Mouse (Mus musculus): ENCODE data around the gene P2ry14.

The P2ry14 gene

DNA sequence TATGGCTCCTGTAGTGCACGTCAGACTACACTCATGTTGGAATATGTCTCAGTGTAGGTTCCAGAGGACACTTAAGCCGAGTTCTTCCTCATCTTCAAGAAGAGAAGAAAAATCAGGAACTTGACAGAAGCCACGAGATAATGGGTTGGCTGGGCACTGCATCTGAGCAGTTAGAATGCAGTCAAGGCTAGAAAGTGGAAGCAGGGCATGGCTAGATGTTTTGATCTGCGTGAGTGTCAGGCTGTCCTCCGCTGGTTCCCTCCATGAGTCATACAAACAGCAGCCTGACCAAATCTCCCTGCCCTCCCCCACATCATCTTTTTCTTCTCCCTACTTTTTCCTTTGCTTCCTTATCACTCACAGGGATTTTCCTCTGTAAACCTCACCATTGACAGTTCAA lies at the start of gene P2ry14:
Gene P2ry14, minus strand, starts transcription at position 195 of the 400 bp plus-strand sequence.
- DNase-seq: peak; percentile 94

DNA sequence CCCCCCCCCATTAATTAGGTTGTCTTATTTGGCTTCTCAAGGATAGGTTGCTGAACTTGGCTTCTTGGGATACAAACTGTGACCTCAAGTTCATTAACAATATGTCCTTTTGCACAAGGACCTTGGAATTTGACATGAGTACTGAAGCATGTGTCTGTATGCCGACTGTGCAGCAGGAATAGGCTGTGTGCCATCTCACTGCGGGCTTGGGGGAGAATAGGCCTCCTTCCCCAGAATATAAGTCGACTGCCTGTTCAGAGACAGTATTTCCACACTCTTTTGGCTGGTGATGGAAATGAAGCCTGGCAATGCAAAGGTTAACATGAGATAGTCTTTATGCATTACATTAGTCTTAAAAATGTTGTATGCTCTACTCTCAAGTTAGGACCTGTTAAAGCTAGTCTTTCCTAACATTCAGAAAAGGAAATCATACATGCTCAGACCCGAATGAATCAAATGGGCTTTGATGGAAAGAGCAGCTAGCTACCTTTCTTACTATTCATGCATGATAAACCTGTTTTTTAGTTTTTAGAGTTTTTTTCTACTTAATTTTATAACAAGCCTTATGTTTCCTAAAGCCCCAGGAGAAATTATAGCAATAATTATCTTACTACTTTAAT lies 44.0 kb upstream of the P2ry14 start:
- peak; percentile 30 for DNase-seq

DNA sequence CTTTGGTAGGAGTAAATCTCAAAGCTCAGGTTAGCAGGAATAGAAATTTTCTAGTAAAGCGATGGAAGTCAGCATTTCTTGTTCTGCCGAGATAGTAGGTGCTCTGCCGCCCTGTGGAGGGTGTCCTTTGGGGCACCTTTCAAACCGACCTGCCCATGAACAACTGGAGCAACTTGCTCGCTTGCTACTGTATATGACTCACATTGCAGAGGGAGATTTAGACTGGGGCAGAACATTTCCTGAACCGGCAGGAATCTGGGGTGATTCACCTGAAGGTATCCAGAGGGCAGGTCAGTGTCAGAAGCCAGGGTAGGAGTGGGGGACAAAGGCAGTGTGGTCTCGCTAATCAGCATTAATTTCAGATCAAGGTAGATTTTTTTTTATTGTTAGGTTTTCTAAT lies 41.5 kb upstream of the P2ry14 start, which contains the start of gene Gpr87:
Gene Gpr87, minus strand, starts transcription at position 167 of the 400 bp plus-strand sequence.
- DNase-seq: peak; percentile 68

DNA sequence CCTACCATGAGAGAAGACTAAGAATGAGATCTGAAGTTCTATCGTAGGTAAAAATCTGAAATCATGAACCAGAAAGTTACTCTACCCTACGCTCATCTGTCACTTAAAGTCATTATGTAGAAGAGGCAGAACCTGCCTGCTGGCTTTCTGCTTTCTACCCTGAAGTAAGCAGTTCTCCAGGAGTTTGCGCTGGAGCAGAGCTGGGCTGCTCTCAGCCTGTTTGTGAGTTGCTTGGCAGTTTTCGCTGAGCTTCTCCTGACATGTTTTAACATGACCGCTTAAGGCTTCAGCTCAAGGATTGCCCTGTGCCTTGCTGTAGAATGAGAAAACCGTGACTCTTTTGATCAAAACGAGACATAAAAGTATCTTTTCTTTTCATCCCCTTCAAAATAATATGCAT lies 40.7 kb upstream of the P2ry14 start:
- no peak for DNase-seq

DNA sequence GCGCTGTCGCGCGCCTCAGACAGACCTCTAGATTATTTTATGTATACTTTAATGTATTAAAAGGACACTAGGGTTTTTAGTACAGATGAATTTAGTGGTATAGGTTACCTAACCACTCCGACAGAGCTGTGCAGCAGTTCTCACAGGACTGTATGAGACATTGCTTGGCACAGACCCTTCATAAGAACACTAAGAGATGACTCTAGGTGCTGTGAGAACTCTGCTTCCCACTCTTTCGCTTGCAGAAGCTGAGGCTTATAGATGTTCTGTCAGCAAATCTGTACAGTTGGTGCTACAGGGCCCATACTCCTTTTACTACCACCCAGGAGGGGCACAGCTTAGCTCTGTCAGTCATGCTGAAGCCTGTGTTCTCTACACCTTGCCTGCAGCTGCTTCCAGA lies 38.3 kb upstream of the P2ry14 start:
- peak; percentile 57 for DNase-seq

DNA sequence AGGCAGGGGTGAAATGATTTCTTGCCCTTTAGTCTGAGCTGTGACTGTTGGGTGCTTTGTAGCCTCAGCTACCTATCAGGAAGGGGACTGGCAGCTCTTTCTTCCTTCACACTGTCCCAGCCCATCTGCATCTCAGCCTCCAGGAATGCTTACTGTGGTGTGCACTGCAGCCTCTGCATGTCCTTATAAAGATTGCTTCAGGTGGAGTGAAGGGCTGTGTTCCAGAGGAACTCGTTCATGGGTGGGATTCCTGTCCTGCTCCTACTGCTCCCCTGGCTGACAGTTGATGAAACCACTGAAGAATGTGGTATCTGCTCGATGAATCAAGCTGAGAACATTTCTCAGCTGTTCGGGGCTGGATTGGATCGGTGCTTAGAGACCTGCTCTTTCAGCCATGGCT lies 33.9 kb upstream of the P2ry14 start:
- DNase-seq: peak; percentile 53

DNA sequence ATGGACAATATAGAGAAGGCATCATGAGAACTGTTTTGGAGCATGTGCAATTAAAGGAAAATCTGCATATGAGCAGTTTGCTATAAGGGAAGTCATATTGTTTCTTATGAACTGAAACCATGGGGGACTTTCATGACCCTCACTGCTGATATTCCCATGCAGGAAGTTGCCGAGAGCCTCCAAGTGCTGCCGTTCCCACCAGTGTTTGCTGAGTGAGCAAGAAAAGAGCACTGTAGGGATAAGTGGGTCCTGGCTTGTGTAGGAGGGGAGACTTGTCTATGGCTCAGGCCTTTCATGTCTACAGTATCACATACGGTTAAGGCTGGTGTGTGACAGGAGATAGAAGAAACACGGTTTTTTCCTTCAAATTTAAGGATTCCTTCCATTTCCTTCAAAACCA lies 32.2 kb upstream of the P2ry14 start:
- peak; percentile 67 for DNase-seq

DNA sequence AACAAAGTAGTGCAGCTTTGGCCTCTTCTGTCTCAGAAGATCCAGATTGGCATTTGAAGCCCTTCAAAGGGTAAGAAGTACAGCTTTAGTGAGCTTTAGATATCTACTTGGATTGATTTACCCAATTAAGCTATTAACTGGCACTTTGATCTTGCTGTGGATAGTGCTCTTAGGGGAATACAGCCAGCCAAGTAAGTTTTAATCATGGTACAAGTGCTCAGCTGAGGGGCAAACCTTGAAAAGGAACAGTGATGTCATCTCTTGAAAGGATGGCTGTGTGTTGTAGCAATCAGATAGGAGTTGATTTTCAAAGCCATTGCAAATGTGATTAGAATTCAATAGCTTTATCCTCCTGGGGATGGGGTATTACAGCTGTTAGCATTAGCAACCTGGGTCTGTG lies 28.7 kb upstream of the P2ry14 start:
- DNase-seq: no peak

DNA sequence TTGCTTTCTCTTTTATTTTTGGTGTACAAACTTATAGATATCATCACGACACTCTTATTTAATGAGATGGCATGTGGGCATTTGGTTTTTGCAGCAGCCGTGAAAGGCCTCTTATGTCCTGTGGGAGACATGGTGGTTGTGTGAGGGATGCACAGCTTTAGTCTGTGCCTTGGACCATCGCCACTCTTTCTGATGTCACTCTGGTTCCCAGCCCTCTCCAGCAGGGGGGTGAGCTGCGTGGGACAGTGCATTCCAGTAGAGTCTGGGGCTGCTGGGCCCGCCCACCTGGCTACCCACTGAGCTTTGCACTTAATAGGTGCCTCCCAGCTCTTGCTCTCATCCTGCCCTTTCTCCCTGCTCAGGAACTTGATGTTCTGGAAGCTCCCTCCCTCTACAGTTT lies 27.7 kb upstream of the P2ry14 start:
- DNase-seq: peak; percentile 85

DNA sequence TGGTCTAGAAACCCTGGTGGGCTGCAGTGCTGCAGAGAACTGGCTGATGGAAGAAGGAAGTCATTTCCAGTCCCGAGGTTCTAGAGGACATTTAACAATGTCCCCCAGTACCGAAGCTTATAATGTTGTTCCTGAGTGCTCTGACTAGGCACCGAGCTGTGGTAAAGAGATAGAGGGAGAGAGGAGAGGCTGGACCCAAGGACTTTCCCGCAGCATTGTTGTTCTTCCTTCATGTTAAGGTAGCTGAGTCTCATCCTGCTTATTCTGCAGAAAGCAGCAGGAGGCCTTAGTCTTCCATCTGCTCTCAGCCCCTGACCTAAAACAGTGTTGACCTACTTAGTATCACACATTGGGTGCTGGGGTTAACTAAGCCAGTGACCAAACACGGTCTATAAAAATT lies 23.5 kb upstream of the P2ry14 start:
- peak; percentile 51 for DNase-seq

DNA sequence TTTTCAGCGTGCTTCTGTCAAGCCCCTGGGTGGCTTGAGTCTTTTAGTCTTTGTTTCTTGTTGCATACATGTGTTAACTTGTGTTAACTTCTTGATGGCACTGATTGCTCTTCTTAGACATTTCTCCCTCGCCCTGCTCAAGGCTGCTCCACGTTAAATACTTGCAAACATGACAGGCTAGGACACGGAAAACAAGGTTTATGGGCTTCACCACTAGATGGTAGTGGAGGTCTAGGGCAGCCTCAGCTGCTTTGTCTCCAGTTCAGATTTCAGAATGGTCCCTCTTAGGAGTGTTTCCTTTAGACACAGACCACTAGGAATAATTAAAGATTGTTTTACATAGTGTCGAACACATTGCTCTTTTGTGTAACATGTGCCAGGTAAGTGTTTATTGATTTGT lies 21.8 kb upstream of the P2ry14 start:
- peak; percentile 84 for DNase-seq

DNA sequence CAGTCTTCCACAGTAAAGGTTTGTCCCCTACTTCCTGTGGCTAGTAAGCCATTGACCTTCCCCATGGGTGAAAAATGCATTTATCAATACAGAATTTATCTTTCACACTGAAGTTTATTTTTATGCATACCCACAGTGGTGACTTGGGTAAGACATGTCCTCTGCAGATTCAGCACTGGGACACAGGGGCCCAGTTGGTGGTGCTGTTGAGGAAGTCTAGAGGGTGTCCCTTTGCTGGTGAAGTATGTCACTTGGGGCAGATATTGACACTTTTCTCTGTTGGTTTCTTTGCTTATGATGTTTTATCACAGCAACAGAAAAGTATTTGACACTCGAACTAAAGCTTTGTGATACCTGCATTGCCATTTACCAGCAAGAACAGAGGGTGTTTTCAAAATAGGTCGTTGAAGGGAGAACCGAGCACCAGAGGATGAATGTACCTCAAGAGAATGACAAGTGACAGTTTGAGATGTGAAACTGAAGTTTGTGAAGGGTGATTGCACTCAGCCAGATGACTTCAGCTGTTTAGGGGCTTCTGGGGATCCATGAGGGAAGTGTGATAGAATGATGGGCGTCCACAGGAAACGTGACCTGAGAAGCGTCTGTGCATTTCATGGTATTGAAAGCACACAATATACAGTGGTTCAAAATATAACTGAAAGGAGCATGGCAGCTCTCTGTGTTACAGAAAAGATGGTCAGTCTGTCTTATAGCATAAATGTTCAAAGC lies 21.2 kb upstream of the P2ry14 start:
- peak; percentile 76 for DNase-seq

DNA sequence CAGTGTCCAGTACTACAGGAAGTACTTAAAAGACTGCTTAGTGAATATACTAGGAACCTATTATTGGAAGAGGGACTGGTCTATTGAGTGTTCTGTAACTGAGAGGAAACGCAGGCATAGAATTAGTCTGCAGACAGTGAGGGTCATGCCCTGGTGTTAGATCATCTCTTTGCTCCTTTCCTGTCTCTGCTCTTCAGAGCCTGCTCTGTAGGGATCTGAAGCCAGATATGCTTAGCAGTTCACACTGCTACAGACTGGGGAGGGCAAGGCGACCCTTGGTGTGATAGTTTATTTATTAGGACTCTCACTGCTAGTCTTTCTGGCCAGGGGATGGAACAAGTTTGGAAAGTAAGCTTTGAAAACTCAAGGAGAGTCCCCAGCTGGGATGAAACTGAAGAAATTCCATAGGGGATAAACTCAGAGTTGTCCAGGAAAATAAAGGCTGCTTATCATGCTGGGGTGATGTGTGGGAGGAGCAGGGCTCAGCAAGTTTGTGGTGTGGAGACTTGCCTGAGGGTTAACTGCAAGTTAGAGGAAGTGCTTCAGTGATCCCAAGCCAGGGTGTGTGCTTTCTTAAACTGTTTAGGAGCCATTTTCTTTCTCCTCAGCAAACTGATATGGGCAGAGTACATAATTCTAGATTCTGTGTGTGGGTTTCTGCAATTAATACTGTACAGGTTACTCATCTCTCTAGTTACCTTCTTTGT lies 16.7 kb upstream of the P2ry14 start:
- peak; percentile 93 for DNase-seq

DNA sequence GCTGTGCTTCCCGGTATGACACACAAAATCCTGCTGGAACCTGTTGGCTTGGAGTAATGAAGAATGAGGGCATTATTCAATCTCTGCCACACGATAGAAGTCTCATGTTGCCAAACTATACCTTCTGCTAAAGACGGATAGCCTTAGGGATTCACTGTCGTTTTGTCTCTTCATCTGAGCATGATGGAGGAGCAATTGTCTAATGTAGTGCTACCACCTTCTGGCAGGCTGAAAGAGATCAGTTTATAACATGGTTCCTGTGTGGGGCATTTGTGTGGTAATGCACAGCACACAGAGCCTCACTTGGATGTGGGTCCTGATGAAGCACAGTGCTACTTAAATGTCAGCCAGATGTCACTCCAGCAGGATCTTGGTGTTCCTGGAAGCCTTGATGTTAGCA lies 15.8 kb upstream of the P2ry14 start:
- DNase-seq: peak; percentile 79

DNA sequence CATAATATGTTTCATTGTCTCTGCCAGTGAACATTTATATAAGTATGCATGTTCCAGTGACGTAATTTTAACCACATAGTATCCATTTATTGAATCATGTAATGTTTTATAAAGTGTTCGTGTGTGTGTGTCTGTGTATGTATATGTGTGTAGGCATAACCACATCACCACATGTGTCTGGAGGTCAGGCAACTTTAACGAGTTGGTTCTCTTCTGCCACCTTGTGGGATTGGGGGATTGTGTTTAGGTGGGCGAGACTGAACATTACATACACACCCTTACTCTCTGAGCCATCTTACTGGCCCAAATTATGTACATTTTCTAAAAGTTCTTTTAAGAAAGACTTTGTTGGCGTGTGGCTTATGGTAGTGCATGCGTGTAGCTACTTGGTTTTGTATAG lies 15.1 kb upstream of the P2ry14 start:
- DNase-seq: peak; percentile 64

DNA sequence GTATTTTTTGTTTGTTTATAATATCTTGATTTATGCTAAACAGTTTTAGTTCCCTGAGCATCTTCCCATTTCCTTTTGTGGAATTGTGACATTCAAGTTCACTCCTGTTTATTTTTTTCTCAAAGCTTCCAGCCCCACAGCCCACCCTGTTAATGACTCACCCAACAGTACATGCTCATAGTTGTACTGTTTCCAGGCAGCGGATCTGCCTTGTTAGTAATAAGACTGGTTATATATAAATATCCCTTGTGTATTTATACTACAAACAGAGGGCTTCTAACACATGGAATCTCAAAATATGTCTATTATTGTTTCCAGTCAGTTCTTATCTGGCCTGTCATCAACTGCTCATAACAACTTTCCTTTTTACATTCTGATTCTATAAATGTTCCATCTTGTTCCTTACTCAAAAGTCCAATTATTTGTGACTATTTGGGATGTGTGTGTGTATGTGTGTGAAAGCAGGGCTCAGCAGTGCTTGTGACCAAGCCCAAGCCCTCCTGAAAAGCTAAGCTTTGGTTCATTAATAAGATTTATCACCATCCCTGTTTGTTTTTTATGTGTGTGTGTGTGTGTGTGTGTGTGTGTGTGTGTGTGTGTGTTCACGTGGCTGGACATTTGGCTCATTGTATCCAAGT lies 14.1 kb upstream of the P2ry14 start:
- peak; percentile 73 for DNase-seq

DNA sequence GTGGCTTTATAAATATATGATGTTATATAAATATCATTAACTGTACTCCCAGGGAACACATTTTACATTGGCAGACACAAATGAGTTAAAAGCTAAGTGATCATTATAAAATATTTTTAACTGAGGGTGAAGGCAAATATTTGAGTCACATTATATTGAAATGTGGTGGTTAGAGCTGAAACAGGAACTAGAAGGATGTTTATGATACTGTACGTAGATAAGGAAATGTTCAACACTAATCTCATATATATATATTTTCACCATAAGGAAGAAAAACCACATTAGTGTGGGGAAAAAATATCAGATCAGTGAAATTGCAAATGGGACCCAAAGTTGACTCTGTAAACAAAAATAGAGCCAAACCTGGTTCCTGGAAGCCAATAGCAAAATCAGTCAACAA lies 7.0 kb upstream of the P2ry14 start:
- DNase-seq: no peak

DNA sequence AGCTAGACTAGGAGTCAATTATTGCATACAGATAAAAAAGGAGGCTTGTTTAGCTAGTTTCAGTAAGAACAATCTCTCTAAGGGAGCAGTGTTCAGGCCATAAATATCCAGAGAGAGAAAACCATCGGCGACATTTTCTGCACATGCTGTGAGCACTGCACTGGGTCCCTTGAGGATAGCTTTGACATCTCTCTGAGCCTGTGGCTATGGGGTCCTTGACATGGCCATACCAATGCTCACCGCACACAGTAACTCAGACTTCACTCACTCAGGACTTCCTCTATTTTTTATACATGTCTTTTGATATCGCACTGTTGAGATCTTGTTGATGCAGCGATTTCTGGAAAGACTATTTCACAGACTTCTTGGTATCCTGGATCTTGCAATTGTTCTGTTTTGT lies 3.6 kb upstream of the P2ry14 start:
- peak; percentile 71 for DNase-seq

DNA sequence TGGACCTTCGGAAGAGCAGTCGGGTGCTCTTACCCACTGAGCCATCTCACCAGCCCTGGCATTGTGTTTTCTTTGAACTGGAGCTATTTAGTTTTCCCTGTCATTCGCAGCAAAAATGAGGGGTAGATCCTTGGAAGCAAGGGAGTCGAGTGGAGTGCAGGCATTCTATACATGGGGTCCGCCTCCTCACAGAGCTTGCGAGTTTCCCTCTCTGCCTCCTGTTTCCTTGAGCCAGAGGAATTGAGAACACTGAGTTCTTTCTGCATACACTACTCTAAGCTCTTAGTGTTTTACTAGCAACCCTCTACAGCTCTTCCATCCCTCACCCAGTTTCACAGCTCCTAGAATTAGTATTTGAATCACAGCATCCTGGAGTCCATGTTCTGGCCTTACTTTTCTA lies 2.0 kb upstream of the P2ry14 start:
- DNase-seq: peak; percentile 11

DNA sequence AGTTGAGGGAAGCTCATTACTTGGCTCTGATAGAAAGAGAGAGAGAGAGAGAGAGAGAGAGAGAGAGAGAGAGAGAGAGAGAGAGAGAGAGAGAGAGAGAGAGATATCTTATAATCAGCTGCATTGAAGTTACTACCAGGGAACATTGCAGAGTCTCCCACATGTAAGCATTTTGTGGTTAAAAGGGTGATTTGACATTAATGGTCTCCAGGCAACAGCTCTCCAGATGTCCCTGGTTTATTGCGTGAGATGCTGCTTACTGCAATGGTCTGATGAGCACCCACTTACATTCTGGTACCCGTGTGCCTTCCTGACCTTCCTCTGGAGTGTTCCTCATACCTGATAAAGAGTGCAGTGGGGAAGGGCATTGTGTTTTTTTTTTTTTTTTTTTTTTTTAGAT lies 1.5 kb upstream of the P2ry14 start:
- DNase-seq: no peak

DNA sequence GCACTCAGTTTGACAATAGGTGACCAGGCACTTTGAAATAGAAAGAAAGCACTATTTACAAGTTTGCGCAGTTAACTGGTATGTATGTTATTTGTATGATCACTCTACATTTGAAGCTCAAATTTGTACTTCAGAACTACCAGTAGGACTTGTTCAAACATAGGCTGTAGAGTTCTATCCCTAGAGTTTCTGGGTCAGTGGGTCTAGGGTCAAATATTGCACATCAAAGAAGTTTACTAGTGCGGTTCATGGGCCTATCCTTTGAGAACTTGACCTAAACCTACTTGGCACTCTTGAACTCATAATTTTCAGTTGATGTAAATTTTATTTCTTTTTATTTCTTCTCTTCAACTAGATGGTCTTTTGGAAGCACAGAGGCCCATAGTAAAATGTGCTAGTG lies 2.8 kb downstream of the P2ry14 start:
- no peak for DNase-seq

DNA sequence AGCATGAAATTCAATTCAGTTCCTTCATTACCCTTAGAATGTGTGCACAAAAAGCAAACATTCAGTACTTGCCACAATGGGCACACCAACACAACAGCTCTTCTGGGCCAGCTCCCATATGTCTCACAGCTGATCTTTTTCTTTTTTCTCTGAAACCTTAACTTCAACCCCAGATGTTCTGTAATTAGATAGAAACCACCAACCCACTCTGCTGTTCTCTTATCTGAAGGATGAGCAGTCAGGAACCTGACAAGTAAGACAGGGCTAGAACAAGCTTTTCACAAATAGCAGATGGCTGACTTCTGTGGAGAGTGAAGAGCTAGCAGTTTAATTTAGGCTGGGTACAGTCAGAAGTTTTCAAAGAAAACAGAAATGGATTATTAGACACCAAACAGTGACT lies 3.8 kb downstream of the P2ry14 start:
- peak; percentile 71 for DNase-seq

DNA sequence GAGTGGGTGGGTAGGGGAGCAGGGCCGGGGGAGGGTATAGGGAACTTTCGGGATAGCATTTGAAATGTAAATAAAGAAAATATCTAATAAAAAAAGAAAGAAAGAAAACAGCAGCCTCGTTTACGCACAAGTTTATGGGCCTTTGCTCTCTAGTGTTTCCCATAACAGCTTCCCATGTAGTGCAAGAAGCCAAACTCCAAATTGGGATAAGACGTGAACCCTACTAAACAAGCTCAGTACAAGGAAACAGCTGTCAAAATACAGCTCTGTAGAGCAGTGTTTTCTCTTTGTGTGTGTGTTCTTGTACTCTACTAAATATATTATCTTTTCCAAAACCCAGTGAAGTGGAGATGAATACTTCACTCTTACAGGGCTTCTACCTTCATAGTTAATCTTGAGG lies 8.2 kb downstream of the P2ry14 start:
- DNase-seq: peak; percentile 86
